Mouse (Mus musculus) mouse embryonic stem cell (cell line): ENCODE results near the gene E330017A01Rik.
"Not testable (repeated sequence)": the region's sequence is repeated elsewhere in the genome, so short reads cannot be mapped to it uniquely, and the experiment has no call there.

Experiments used
- in situ Hi-C, 2 experiments: fragments of 300-500 bp; cut with MboI; formaldehyde crosslinking; loops; 1 replicate in 1 of 2; 3 replicates in 1 of 2; pipeline ENCODE4 v1.14.3; 2019 to 2020; ENCODE audit warnings: low sequenced_read_pairs in 2 of 2, low pct_unique_long_range_greater_than_20kb in 1 of 2, mixed read lengths in 1 of 2; ENCODE audit not compliant: unreplicated experiment in 1 of 2

Gene E330017A01Rik

GRCm38 (mm10) chr16:58666681-58667080, 28.1 kb upstream of the E330017A01Rik start:
- in situ Hi-C loops = not testable (repeated sequence)

GRCm38 (mm10) chr16:58665137-58665536, 26.6 kb upstream of the E330017A01Rik start:
- in situ Hi-C loops = not testable (repeated sequence)

GRCm38 (mm10) chr16:58663816-58664215, 25.3 kb upstream of the E330017A01Rik start:
- in situ Hi-C loops = no loop called here

GRCm38 (mm10) chr16:58663021-58663420, 24.5 kb upstream of the E330017A01Rik start:
- in situ Hi-C loops = no loop called here

GRCm38 (mm10) chr16:58662287-58662791, 23.8 kb upstream of the E330017A01Rik start:
- in situ Hi-C loops = no loop called here

GRCm38 (mm10) chr16:58661826-58662225, 23.3 kb upstream of the E330017A01Rik start:
- in situ Hi-C loops = no loop called here

- in situ Hi-C loops = no loop called here
These were observed 20.1 kb upstream of the E330017A01Rik start for GRCm38 (mm10) chr16:58658668-58659067.

GRCm38 (mm10) chr16:58656526-58656925, 18.0 kb upstream of the E330017A01Rik start:
- in situ Hi-C loops = no loop called here

GRCm38 (mm10) chr16:58655751-58656150, 17.2 kb upstream of the E330017A01Rik start:
- in situ Hi-C loops = no loop called here

GRCm38 (mm10) chr16:58649979-58650378, 11.4 kb upstream of the E330017A01Rik start:
- in situ Hi-C loops = no loop called here

- in situ Hi-C loops = no loop called here
These were observed 523 bp downstream of the E330017A01Rik start for GRCm38 (mm10) chr16:58638016-58638415.

- in situ Hi-C loops = no loop called here
These were observed 1.1 kb downstream of the E330017A01Rik start for GRCm38 (mm10) chr16:58637448-58637847.

- in situ Hi-C loops = no loop called here
These were observed 2.7 kb downstream of the E330017A01Rik start for GRCm38 (mm10) chr16:58635866-58636265.

- in situ Hi-C loops = no loop called here
These were observed 8.8 kb downstream of the E330017A01Rik start for GRCm38 (mm10) chr16:58629736-58630135.

GRCm38 (mm10) chr16:58628968-58629367, 9.6 kb downstream of the E330017A01Rik start:
- in situ Hi-C loops = no loop called here

GRCm38 (mm10) chr16:58628336-58628680, 10.2 kb downstream of the E330017A01Rik start:
- in situ Hi-C loops = no loop called here

GRCm38 (mm10) chr16:58627597-58628335, 10.8 kb downstream of the E330017A01Rik start:
- in situ Hi-C loops = no loop called here

- in situ Hi-C loops = no loop called here
These were observed 14.6 kb downstream of the E330017A01Rik start for GRCm38 (mm10) chr16:58623944-58624343.

- in situ Hi-C loops = no loop called here
These were observed 15.4 kb downstream of the E330017A01Rik start for GRCm38 (mm10) chr16:58623114-58623513.

GRCm38 (mm10) chr16:58622377-58622776, 16.2 kb downstream of the E330017A01Rik start:
- in situ Hi-C loops = no loop called here
